Mouse (Mus musculus): ENCODE results near the gene Apaf1. TPM values are rescaled to one million over a fixed set of nuclear protein-coding genes. Genes with fewer than 3 reads are reported as not detected.

Gene Apaf1
- 16.6 and 28.5 TPM in 2 replicates for polyA plus RNA-seq (2012; ENCODE audit: low replicate concordance)

DNA sequence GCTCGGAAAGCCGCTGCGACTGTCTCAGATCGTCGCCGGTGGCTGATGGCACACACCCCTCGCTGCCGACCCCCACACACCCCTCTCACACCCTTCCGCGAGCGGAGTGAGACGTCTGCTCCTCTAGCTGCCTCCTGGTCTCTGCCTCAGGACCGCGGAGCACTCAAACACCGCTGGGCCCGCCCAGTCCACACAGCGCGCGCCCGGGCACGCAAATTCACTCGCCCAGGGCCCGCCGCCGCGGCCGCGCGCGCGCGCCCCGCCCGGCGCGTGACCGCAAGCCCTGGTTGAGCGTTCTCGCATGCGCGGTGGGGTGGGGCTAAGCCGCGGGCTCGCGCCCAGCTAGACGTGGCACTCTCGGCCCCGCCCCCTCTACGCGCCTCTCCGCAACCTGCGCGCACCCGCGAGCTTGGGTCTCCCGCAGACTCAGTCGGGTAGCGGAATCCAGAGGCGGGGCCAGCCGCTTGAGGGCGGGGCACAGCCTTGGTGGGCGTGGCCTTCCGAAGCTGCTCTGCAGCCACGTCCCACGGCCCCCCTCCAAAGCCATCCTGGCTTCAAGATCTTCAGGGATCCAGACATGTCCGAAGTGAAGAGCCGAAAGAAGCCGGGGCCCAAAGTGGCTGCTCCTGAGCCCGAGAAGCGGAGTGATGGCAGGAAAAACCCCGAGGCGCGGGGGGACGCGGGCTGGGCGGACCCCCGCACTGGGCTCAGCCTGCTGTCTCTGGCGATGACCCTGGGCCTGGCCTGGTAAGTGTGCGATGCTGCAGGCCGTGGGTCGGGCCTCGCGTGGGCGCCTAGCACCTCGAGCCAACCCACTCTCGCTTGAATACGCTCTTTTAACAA, at the start of gene Apaf1, which contains the start of gene Ikbip:
Gene Apaf1 (minus strand): TSS at position 221 of the 843 bp plus-strand sequence.
Gene Ikbip (plus strand): TSS at position 391 of the 843 bp plus-strand sequence.

DNA sequence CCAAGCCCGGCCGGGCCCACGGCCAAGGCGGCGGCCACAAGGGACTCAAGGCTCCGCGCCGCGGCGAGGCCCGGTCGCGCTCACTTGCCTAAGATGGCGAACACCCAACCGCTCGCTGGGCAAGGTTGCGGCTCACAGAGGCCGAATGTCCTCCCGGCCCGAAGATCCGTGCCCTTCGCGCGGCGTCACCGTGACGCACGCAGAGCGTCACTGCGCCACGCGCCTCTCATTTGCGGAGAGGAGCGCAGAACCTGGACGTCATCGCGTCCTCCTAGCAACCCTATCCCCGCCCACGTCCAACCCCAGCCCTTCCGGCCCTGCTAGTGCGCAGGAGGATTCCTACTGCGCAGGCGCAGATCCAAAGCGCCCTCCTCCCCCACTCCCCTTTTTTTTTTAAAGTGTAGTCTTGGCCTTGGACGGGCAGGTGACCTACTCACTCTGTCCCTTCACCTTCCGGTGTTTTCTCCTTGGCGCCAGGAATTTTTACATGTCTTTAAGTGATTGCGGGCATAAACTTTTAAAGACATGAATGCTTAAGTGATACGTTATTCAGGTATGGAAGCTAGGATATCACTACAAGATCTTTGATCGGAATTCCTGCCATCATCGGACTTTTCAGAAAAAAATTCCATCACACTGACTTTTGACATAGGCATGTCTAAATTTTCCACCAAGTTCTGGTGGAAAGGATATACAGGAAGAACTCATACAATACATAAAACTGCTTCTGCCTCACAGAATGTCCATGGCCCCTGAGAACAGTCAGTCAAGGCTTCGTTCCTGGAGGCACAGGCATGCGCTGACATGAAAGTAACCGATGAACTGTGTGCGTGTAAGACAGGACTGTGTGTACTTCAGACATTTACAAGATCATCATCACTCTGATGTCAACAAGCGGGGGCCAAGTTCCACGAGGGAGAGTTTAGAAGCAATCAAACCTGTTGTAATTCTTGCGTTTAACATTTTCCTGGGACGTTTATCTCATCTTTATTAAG, 41.6 kb upstream of the Apaf1 start, which contains the start of gene Slc25a3:
Gene Slc25a3 (minus strand): TSS at position 232 of the 995 bp plus-strand sequence.

Other genes starting within 250 kb of the Apaf1 start
- gene Ikbip, start 170 bp upstream of the Apaf1 start, polyA plus RNA-seq (2012; ENCODE audit: low replicate concordance), result 3.6 and 4.6 TPM in 2 replicates
- 449 and 476 TPM in 2 replicates for gene Slc25a3, start 41.3 kb upstream of the Apaf1 start, polyA plus RNA-seq (2012; ENCODE audit: low replicate concordance)
- gene Tmpo, start 98.5 kb upstream of the Apaf1 start, polyA plus RNA-seq (2012; ENCODE audit: low replicate concordance), result 180 and 215 TPM in 2 replicates

Data from leukemia stem cell, adult 10-12 weeks (primary cell).